Comparison of ENCODE assay signal across 39 mouse cellular contexts in the genomic region with DNA sequence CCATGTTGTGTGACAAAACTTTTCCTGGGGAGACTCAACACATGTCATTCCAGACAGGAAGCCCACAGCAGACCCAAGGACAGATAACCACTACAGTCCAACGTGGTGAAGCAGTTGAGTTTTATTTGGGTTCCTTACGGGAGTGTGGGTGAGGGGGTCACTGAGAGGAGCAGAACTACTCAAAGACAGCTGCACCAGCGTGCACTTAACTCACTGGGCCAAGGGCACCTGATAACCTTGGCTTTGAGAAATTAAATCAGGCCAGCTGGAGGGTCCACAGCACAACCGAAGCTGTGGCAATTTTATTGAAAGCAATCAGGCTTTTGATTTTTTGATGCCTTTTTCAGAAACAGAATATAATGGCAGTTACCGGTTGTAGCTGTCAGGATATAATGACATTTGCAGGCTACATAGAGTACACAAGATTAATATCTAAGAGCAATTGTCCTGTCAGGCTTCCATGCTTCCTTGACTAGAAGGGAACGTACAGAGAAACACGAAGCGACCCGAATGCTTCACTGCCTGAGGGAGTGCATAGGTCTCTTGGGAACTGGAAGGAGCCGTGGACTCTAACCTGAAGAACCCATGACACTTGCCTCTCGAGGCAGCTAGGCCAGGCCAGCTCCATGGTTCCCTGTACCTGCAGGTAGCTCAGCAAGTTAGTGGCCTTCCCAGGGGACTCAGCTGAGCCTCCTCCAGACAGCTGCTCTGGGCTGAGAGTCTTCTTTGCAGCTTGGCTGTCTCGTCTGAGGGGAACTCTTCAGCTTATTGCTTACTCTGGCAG. TPM values are rescaled to one million over a fixed set of nuclear protein-coding genes. Genes with fewer than 3 reads are reported as not detected.
DNase-seq lines count a peak whose midpoint lies in the region; ATAC-seq lines count a peak whose summit lies in the region.
"Had no signal": no experiment of that assay in that cellular context is flagged by ENCODE, and none has a peak within 500 bp of the region (broad histone marks: within the 10 kb centered on the region; RNA-seq: fewer than 3 reads in every experiment).

No protein-coding gene starts in this region.

- no peak overlapping the region for H3K9ac ChIP-seq in kidney, embryonic 15.5 days
- H3K9ac ChIP-seq: embryonic facial prominence, embryonic 12.5 days; forebrain, embryonic 15.5 days; heart, embryonic 13.5 days; hindbrain, embryonic 14.5 days; limb, embryonic 13.5 days; lung, embryonic 15.5 days; neural tube, embryonic 12.5 days had no signal

- no peak overlapping the region for H3K4me2 ChIP-seq in kidney, embryonic 15.5 days
- H3K4me2 ChIP-seq: embryonic facial prominence, embryonic 12.5 days; forebrain, embryonic 15.5 days; heart, embryonic 13.5 days; hindbrain, embryonic 14.5 days; limb, embryonic 13.5 days; liver, embryonic 11.5 days; lung, embryonic 15.5 days; neural tube, embryonic 12.5 days had no signal

- no peak for ATAC-seq in kidney, embryonic 15.5 days (replicated peaks; ENCODE audit: low FRiP score)
- ATAC-seq: forebrain, embryonic 15.5 days; midbrain, embryonic 16.5 days; Patski had no signal

- WGBS in kidney, embryonic 15.5 days, result 51% methylated on average over 12 of the region's 12 CpGs

- intact Hi-C loops in heart, postnatal 14 days (cut with DNase I), result loop anchor here (10.0 kb wide), 1 partner anchor 457 kb away; no protein-coding TSS in a partner anchor

- H3K9me3 ChIP-seq in kidney, embryonic 15.5 days (replicated peaks), result no peaks in the 10 kb centered on the region
- H3K9me3 ChIP-seq: embryonic facial prominence, embryonic 12.5 days; forebrain, embryonic 10.5 days; forebrain, embryonic 15.5 days; heart, embryonic 13.5 days; limb, embryonic 13.5 days; lung, embryonic 15.5 days; midbrain, embryonic 10.5 days; neural tube, embryonic 12.5 days had no signal

- H3K4me3 ChIP-seq in kidney, embryonic 15.5 days (replicated peaks), result no peak overlapping the region
- H3K4me3 ChIP-seq: embryonic facial prominence, embryonic 12.5 days; forebrain, embryonic 10.5 days; forebrain, embryonic 15.5 days; gastrocnemius, adult 2 months; heart, adult 2 months; heart, embryonic 13.5 days; limb, embryonic 13.5 days; lung, embryonic 15.5 days; midbrain, embryonic 10.5 days; neural tube, embryonic 12.5 days had no signal

- peaks cover 9% of the 10 kb centered on the region for H3K4me1 ChIP-seq in kidney, embryonic 15.5 days

- H3K27ac ChIP-seq in kidney, embryonic 15.5 days, result no peak overlapping the region
- H3K27ac ChIP-seq: embryonic facial prominence, embryonic 12.5 days; forebrain, embryonic 10.5 days; forebrain, embryonic 15.5 days; gastrocnemius, adult 2 months; heart, adult 2 months; heart, embryonic 13.5 days; hindbrain, embryonic 14.5 days; limb, embryonic 13.5 days; lung, embryonic 15.5 days; midbrain, embryonic 10.5 days; neural tube, embryonic 12.5 days; stomach, postnatal 0 days had no signal

- peaks cover 80% of the 10 kb centered on the region for H3K36me3 ChIP-seq in kidney, embryonic 15.5 days

- peak; percentile 85 for DNase-seq in heart, adult 11 months
- no peak for DNase-seq in heart, postnatal 14 days
- DNase-seq in kidney, adult 18-20 months, result peak; percentile 46
- DNase-seq in kidney, postnatal 10 days, result peak; percentile 53
- DNase-seq in urinary bladder, postnatal 36 days (ENCODE audit: low spot score in 2 of 2), result no peak
- DNase-seq in yolk sac, embryonic 10.5 days (ENCODE audit: low spot score), result no peak
- DNase-seq: adrenal gland, postnatal 14 days; cerebellum, adult 11 months; cerebellum, adult 9-10 months; cerebellum, postnatal 36 days; gastrocnemius, adult 2 months; gastrocnemius, postnatal 36 days; heart, adult 2 months; right cerebral cortex, postnatal 4 days; thymus, adult 18-20 months; thymus, postnatal 25 days had no signal

- no peaks in the 10 kb centered on the region for H3K27me3 ChIP-seq in kidney, embryonic 15.5 days
- H3K27me3 ChIP-seq: embryonic facial prominence, embryonic 12.5 days; forebrain, embryonic 15.5 days; heart, embryonic 13.5 days; lung, embryonic 15.5 days; neural tube, embryonic 12.5 days; Patski had no signal

RNA-seq across cellular contexts. Expression of gene Adh5, which starts 5.4 kb away (rescaled TPM):
- total RNA-seq in heart, postnatal 14 days (2021), result 10 to 100 TPM; 92.8 to 94.1 TPM
- polyA plus RNA-seq in kidney, embryonic 15.5 days (2015; fragmentation: Nextera tagmentation; extraction: Ambion mirVana), result 236 and 242 TPM in 2 replicates

RNA-seq across cellular contexts. Expression of gene Adh4, which starts 33.0 kb away (rescaled TPM):
- total RNA-seq in heart, postnatal 14 days (2021), result not detected
- 0.23 TPM in 1 of 2 replicates, not detected in the other for polyA plus RNA-seq in kidney, embryonic 15.5 days (2015; fragmentation: Nextera tagmentation; extraction: Ambion mirVana)
- total RNA-seq: gastrocnemius, adult 2 months; gastrocnemius, postnatal 36 days; heart, adult 2 months; hematopoietic stem cell, adult 5-6 weeks; layer of hippocampus, adult 18-20 months; layer of hippocampus, postnatal 10 days; left cerebral cortex, adult 18-20 months; left cerebral cortex, postnatal 25 days; megakaryocyte progenitor cell, adult 5-6 weeks; MEL had no signal
- polyA plus RNA-seq: embryonic facial prominence, embryonic 12.5 days; forebrain, embryonic 10.5 days; forebrain, embryonic 15.5 days; frontal cortex, adult 2 months; heart, adult 2 months; heart, embryonic 13.5 days; limb, embryonic 13.5 days; liver, embryonic 11.5 days; lung, embryonic 15.5 days; midbrain, embryonic 10.5 days; midbrain, embryonic 16.5 days; neural tube, embryonic 12.5 days; Patski; spleen, adult 2 months; stomach, postnatal 0 days had no signal

RNA-seq across cellular contexts. Expression of gene Metap1, which starts 41.0 kb away (rescaled TPM):
- total RNA-seq in heart, postnatal 14 days (2021), result 10 to 100 TPM; 39.6 to 42.6 TPM
- polyA plus RNA-seq in kidney, embryonic 15.5 days (2015; fragmentation: Nextera tagmentation; extraction: Ambion mirVana), result 46.1 and 47.3 TPM in 2 replicates

Comparison
In these comparisons a context has a peak if more than half of its experiments do, and no peak if none do; other contexts are left out.
1. DNase-seq: peak in heart, adult 11 months (single experiment), kidney, adult 18-20 months (single experiment) and kidney, postnatal 10 days (single experiment); none in heart, postnatal 14 days (0 of 2), urinary bladder, postnatal 36 days (0 of 2) and yolk sac, embryonic 10.5 days (single experiment).